Mouse (Mus musculus): Measurements from ENCODE around the gene Agbl3.
A peak's percentile ranks its signal among the peaks of the same experiment; 100 is the strongest.

The Agbl3 gene

GRCm38 (mm10) chr6:34875966-34876834 is 96.0 kb downstream of the Agbl3 start:
- no peak for DNase-seq

GRCm38 (mm10) chr6:34876835-34877156 is 96.6 kb downstream of the Agbl3 start:
- DNase-seq, result no peak

GRCm38 (mm10) chr6:34877509-34878321 is 97.5 kb downstream of the Agbl3 start, which contains the start of gene Cyren:
Gene Cyren (minus strand): TSS chr6:34878060.
- DNase-seq, result peak; percentile 97

GRCm38 (mm10) chr6:34879101-34879740 is 99.0 kb downstream of the Agbl3 start:
- DNase-seq, result no peak

- peak; percentile 71 for DNase-seq
Observed at GRCm38 (mm10) chr6:34879911-34880475, 99.8 kb downstream of the Agbl3 start.

GRCm38 (mm10) chr6:34884724-34885123 is 104.5 kb downstream of the Agbl3 start:
- no peak for DNase-seq

GRCm38 (mm10) chr6:34887131-34887850 is 107.1 kb downstream of the Agbl3 start:
- DNase-seq, result no peak

GRCm38 (mm10) chr6:34889185-34889584 is 109.0 kb downstream of the Agbl3 start:
- DNase-seq, result no peak

GRCm38 (mm10) chr6:34895569-34895968 is 115.3 kb downstream of the Agbl3 start:
- no peak for DNase-seq

- DNase-seq, result no peak
Observed at GRCm38 (mm10) chr6:34896168-34896780, 116.0 kb downstream of the Agbl3 start.

- DNase-seq, result peak; percentile 59
Observed at GRCm38 (mm10) chr6:34899127-34899526, 118.9 kb downstream of the Agbl3 start.

GRCm38 (mm10) chr6:34900990-34901389 is 120.8 kb downstream of the Agbl3 start:
- DNase-seq, result no peak

GRCm38 (mm10) chr6:34901911-34902444 is 121.7 kb downstream of the Agbl3 start:
- DNase-seq, result no peak

- no peak for DNase-seq
Observed at GRCm38 (mm10) chr6:34902578-34902977, 122.3 kb downstream of the Agbl3 start.

GRCm38 (mm10) chr6:34903441-34903840 is 123.2 kb downstream of the Agbl3 start:
- no peak for DNase-seq

GRCm38 (mm10) chr6:34903851-34904250 is 123.6 kb downstream of the Agbl3 start:
- DNase-seq, result no peak

- DNase-seq, result no peak
Observed at GRCm38 (mm10) chr6:34904361-34904760, 124.1 kb downstream of the Agbl3 start.

- DNase-seq, result no peak
Observed at GRCm38 (mm10) chr6:34906125-34906524, 125.9 kb downstream of the Agbl3 start.

- DNase-seq, result peak; percentile 54
Observed at GRCm38 (mm10) chr6:34906661-34907060, 126.4 kb downstream of the Agbl3 start.

- no peak for DNase-seq
Observed at GRCm38 (mm10) chr6:34907121-34907614, 126.9 kb downstream of the Agbl3 start.

- no peak for DNase-seq
Observed at GRCm38 (mm10) chr6:34907696-34908260, 127.5 kb downstream of the Agbl3 start.
